Mouse (Mus musculus): ENCODE data around the gene Rnaseh1. TPM values are rescaled to one million over a fixed set of nuclear protein-coding genes. Genes with fewer than 3 reads are reported as not detected.

Rnaseh1 gene
- polyA plus RNA-seq, 1 experiment = 10.9 TPM

GRCm38 (mm10) chr12:28688996-28689395 lies 39.6 kb downstream of the Rnaseh1 start:
- no peak overlapping the region for H3K27ac ChIP-seq (ENCODE audit: control insufficient read depth, insufficient read depth, low read depth, low read length)
- peaks cover 1% of the 10 kb centered on the region; the same call in 1 of the 2 replicates for H3K36me3 ChIP-seq (ENCODE audit: control insufficient read depth, insufficient read depth, low read length)
- H3K4me3 ChIP-seq (ENCODE audit: control insufficient read depth, low read depth, low read length) = no peak overlapping the region
- TF ChIP-seq POLR2A (IDR thresholded peaks at IDR 0.05; ENCODE audit: control insufficient read depth, low read depth, low read length) (no peak), CTCF (IDR thresholded peaks at IDR 0.05; ENCODE audit: control insufficient read depth, insufficient read depth, insufficient replicate concordance, low read depth, low read length) (no peak)
- H3K4me1 ChIP-seq (ENCODE audit: control insufficient read depth, insufficient read depth, low read length) = no peaks in the 10 kb centered on the region
- H3K27me3 ChIP-seq (ENCODE audit: control insufficient read depth, insufficient read depth, low read length) = no peaks in the 10 kb centered on the region

- no peak for TF ChIP-seq POLR2A (IDR thresholded peaks at IDR 0.05; ENCODE audit: control insufficient read depth, low read depth, low read length)
- TF ChIP-seq CTCF (IDR thresholded peaks at IDR 0.05; ENCODE audit: control insufficient read depth, insufficient read depth, insufficient replicate concordance, low read depth, low read length) = no peak
- no peaks in the 10 kb centered on the region for H3K27me3 ChIP-seq (ENCODE audit: control insufficient read depth, insufficient read depth, low read length)
- H3K27ac ChIP-seq (ENCODE audit: control insufficient read depth, insufficient read depth, low read depth, low read length) = no peak overlapping the region
- no peak overlapping the region for H3K4me3 ChIP-seq (ENCODE audit: control insufficient read depth, low read depth, low read length)
- H3K4me1 ChIP-seq (ENCODE audit: control insufficient read depth, insufficient read depth, low read length) = no peaks in the 10 kb centered on the region
- peaks cover 1% of the 10 kb centered on the region; the same call in 1 of the 2 replicates for H3K36me3 ChIP-seq (ENCODE audit: control insufficient read depth, insufficient read depth, low read length)
Measured at GRCm38 (mm10) chr12:28690730-28691129, 41.3 kb downstream of the Rnaseh1 start.

DNA sequence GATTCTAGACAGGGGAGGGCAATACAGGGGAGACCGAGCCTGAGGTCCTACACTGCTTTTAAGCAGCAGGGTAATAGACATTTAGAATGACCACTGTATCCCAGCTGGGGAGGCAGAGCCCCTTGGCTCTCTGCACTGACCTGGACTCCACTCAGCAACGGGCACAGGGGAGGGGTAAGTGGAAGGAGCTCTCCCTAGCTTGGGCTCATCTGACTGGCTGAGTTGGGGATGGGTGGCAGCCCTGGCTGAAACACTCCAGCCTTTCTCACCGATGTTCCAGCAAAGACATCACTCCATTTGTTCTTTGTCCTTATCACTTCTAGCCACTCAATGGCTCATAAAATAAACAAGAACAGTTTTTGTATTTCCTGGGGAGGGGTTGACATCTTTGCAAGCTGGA lies 44.3 kb downstream of the Rnaseh1 start:
- H3K4me3 ChIP-seq (ENCODE audit: control insufficient read depth, low read depth, low read length) = no peak overlapping the region
- H3K36me3 ChIP-seq (ENCODE audit: control insufficient read depth, insufficient read depth, low read length) = peaks cover 1% of the 10 kb centered on the region; the same call in 1 of the 2 replicates
- H3K27ac ChIP-seq (ENCODE audit: control insufficient read depth, insufficient read depth, low read depth, low read length) = no peak overlapping the region
- no peaks in the 10 kb centered on the region for H3K4me1 ChIP-seq (ENCODE audit: control insufficient read depth, insufficient read depth, low read length)
- no peaks in the 10 kb centered on the region for H3K27me3 ChIP-seq (ENCODE audit: control insufficient read depth, insufficient read depth, low read length)
- TF ChIP-seq POLR2A (IDR thresholded peaks at IDR 0.05; ENCODE audit: control insufficient read depth, low read depth, low read length) (no peak), CTCF (IDR thresholded peaks at IDR 0.05; ENCODE audit: control insufficient read depth, insufficient read depth, insufficient replicate concordance, low read depth, low read length) (no peak)

DNA sequence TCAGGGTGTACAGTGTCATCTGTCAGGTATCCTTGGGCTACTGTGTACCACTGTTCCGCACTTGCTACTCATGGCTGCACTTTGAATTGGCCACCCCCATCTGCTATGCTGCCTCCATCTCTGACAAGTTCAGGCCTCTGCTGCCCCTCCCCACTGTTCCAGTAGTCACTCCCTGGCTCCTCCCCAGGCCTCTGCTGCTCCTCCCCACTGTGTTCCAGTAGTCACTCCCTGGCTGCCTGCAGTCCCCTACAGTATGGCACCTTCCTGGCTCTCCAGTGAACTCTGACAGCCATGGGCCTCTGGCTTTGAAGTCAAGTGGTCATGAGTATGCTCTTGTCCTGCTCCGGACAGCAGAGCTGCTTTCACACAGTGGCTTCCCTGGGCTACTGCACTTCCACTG lies 44.8 kb downstream of the Rnaseh1 start:
- H3K27ac ChIP-seq (ENCODE audit: control insufficient read depth, insufficient read depth, low read depth, low read length) = no peak overlapping the region
- H3K4me3 ChIP-seq (ENCODE audit: control insufficient read depth, low read depth, low read length) = no peak overlapping the region
- no peak for TF ChIP-seq CTCF (IDR thresholded peaks at IDR 0.05; ENCODE audit: control insufficient read depth, insufficient read depth, insufficient replicate concordance, low read depth, low read length)
- TF ChIP-seq POLR2A (IDR thresholded peaks at IDR 0.05; ENCODE audit: control insufficient read depth, low read depth, low read length) = no peak
- no peaks in the 10 kb centered on the region for H3K4me1 ChIP-seq (ENCODE audit: control insufficient read depth, insufficient read depth, low read length)
- H3K27me3 ChIP-seq (ENCODE audit: control insufficient read depth, insufficient read depth, low read length) = no peaks in the 10 kb centered on the region
- H3K36me3 ChIP-seq (ENCODE audit: control insufficient read depth, insufficient read depth, low read length) = peaks cover 1% of the 10 kb centered on the region; the same call in 1 of the 2 replicates

DNA sequence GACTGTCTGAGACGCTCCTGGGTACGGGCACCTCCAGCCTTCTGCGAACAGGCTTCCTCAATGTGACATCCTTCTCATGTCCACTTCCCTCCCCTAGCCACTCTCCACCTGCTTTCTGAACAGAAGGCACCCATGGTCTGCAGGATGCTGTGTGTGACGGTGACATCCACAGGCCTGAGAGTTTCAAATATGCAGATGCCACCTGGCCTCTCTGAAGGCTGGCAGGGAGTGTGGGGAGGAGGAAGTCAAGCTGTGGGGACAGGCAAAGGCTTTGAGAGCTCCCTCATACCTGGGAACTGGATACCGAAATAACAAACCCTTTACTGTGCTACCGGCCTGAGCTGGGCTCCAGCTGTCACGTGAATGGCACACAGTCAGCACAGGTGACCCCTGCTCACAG lies 45.4 kb downstream of the Rnaseh1 start:
- TF ChIP-seq CTCF (IDR thresholded peaks at IDR 0.05; ENCODE audit: control insufficient read depth, insufficient read depth, insufficient replicate concordance, low read depth, low read length) = no peak
- no peak for TF ChIP-seq POLR2A (IDR thresholded peaks at IDR 0.05; ENCODE audit: control insufficient read depth, low read depth, low read length)
- H3K4me1 ChIP-seq (ENCODE audit: control insufficient read depth, insufficient read depth, low read length) = no peaks in the 10 kb centered on the region
- no peaks in the 10 kb centered on the region for H3K27me3 ChIP-seq (ENCODE audit: control insufficient read depth, insufficient read depth, low read length)
- H3K27ac ChIP-seq (ENCODE audit: control insufficient read depth, insufficient read depth, low read depth, low read length) = no peak overlapping the region
- H3K36me3 ChIP-seq (ENCODE audit: control insufficient read depth, insufficient read depth, low read length) = peaks cover 1% of the 10 kb centered on the region; the same call in 1 of the 2 replicates
- no peak overlapping the region for H3K4me3 ChIP-seq (ENCODE audit: control insufficient read depth, low read depth, low read length)

DNA sequence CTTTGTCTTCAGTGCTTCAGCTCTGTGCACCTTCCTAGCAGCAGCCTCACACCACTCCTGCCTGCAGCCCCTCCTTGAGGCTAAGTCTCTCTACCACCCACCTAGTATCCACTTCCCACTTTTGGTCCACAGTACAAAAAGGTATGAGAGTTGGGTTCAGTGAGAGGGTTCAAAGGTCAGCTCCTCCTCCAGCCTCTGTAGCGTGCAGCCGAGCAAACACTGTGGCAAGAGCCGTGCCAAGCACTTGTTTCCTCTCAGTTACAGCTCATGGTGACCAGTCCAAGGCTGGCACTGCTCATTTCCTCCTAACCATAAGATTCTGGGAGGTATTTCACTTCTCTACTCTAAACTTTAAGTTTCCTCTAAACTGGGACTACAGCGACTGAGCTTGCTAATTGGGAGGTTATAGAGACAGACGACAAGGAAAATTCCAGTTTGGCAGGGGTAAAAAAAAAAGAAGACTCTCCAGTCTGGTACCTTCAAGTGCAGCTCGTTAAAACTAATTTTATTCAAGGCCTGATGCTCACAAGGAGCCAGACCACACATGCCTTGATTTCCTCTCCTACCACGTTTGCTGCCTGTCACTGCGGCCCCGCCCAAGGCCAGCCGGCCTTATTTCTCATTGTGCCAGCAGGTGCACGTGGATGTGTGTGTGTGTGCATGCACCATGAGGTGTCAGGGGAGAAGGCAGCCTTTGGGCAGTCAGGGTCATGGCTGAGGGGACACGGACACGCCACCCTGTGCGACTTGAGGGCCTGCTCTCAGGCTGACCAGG lies 48.6 kb downstream of the Rnaseh1 start:
- H3K4me1 ChIP-seq (ENCODE audit: control insufficient read depth, insufficient read depth, low read length) = no peaks in the 10 kb centered on the region; the same call in 1 of the 2 replicates
- H3K27me3 ChIP-seq (ENCODE audit: control insufficient read depth, insufficient read depth, low read length) = no peaks in the 10 kb centered on the region
- H3K4me3 ChIP-seq (ENCODE audit: control insufficient read depth, low read depth, low read length) = no peak overlapping the region
- peaks cover under 1% of the 10 kb centered on the region; the same call in 1 of the 2 replicates for H3K36me3 ChIP-seq (ENCODE audit: control insufficient read depth, insufficient read depth, low read length)
- no peak overlapping the region for H3K27ac ChIP-seq (ENCODE audit: control insufficient read depth, insufficient read depth, low read depth, low read length)
- TF ChIP-seq CTCF (IDR thresholded peaks at IDR 0.05; ENCODE audit: control insufficient read depth, insufficient read depth, insufficient replicate concordance, low read depth, low read length) (no peak), POLR2A (IDR thresholded peaks at IDR 0.05; ENCODE audit: control insufficient read depth, low read depth, low read length) (no peak)

- H3K4me3 ChIP-seq (ENCODE audit: control insufficient read depth, low read depth, low read length) = no peak overlapping the region
- no peaks in the 10 kb centered on the region; the same call in 1 of the 2 replicates for H3K36me3 ChIP-seq (ENCODE audit: control insufficient read depth, insufficient read depth, low read length)
- no peaks in the 10 kb centered on the region for H3K27me3 ChIP-seq (ENCODE audit: control insufficient read depth, insufficient read depth, low read length)
- TF ChIP-seq POLR2A (IDR thresholded peaks at IDR 0.05; ENCODE audit: control insufficient read depth, low read depth, low read length) (no peak), CTCF (IDR thresholded peaks at IDR 0.05; ENCODE audit: control insufficient read depth, insufficient read depth, insufficient replicate concordance, low read depth, low read length) (no peak)
- no peak overlapping the region for H3K27ac ChIP-seq (ENCODE audit: control insufficient read depth, insufficient read depth, low read depth, low read length)
- H3K4me1 ChIP-seq (ENCODE audit: control insufficient read depth, insufficient read depth, low read length) = no peaks in the 10 kb centered on the region; the same call in 1 of the 2 replicates
Measured at GRCm38 (mm10) chr12:28699086-28699485, 49.7 kb downstream of the Rnaseh1 start.
